Mouse (Mus musculus) large intestine, adult 2 months (tissue): ENCODE results near the gene Zfp119b. TPM values are rescaled to one million over a fixed set of nuclear protein-coding genes. Genes with fewer than 3 reads are reported as not detected.
"Not testable (repeated sequence)": the region's sequence is repeated elsewhere in the genome, so short reads cannot be mapped to it uniquely, and the experiment has no call there.

Source experiments
- DNase-seq: peaks from one replicate; pipeline ENCODE4 v3.0.0-alpha.2; 2012; ENCODE audit warnings: low read depth, low spot score
- WGBS: fragments of 180-500 bp; shearing (Covaris S2); methylation state at CpG from one replicate; pipeline ENCODE4 v1.1.7; 2018; 5-methylcytosine and 5-hydroxymethylcytosine counted together
- polyA plus RNA-seq: library from polyadenylated mRNA; depleted of rRNA; stranded (reverse); fragments of >200 nt; gene quantifications from 2 replicates; pipeline ENCODE4 v1.2.3, GENCODE M21; 2012; rRNA removed

Zfp119b gene
- polyA plus RNA-seq, 1 experiment = 0.45 TPM

GRCm38 (mm10) chr17:55903687-55904086 is 45.6 kb downstream of the Zfp119b start:
- DNase-seq = no peak
- 28% methylated on average over 1 of the region's 1 CpGs for WGBS

GRCm38 (mm10) chr17:55903087-55903486 is 46.2 kb downstream of the Zfp119b start:
- 34% methylated on average over 2 of the region's 2 CpGs for WGBS

DNA sequence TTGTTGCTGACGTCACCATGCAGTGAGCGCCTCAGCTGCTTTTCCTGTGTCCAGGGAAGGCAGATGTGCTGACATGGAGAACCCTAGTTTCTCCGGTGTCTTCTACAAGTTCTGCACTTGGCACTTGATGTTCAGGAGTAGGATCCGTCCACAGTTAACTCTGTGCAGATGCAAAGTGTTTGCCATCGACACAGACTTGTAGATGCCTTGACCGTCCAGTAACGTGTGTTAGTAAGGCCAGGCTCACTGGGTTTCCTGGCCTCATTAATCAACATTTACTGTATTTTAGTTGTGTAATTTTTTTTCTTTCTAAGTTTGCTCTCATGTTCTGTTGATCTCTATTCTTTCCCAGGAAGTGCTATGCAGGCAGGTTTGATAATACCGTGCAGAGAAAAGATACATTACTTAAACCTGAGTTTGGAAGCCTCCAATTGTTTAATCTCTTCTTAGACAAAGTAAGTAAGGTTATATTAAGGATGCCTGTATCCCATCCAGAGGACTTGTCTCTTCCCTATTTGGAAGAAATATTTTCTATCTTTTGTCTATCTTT is 56.8 kb downstream of the Zfp119b start:
- 8% methylated on average over 6 of the region's 8 CpGs for WGBS
- DNase-seq = not testable (repeated sequence)

More at GRCm38 (mm10) chr17:55903087-55903486, 46.2 kb downstream of the Zfp119b start:
- DNase-seq = no peak

Other genes with a start within 250 kb of the Zfp119b start
- 2.4 and 3.9 TPM in 2 replicates for gene Pot1b, start 236.9 kb downstream of the Zfp119b start, polyA plus RNA-seq
- gene Adgre4, start 199.5 kb downstream of the Zfp119b start, polyA plus RNA-seq = 0.41 and 1.1 TPM in 2 replicates
- 0.35 and 0.56 TPM in 2 replicates for gene Zfp119a, start 70.6 kb downstream of the Zfp119b start, polyA plus RNA-seq
- 0.89 and 1.3 TPM in 2 replicates for gene Zfp959, start 57.4 kb downstream of the Zfp119b start, polyA plus RNA-seq
- gene Ebi3, start 3.1 kb upstream of the Zfp119b start, polyA plus RNA-seq = 5.6 and 7.3 TPM in 2 replicates
- gene Yju2, start 9.6 kb upstream of the Zfp119b start, polyA plus RNA-seq = 5.8 and 7.2 TPM in 2 replicates
- 1.6 and 1.7 TPM in 2 replicates for gene Shd, start 21.0 kb upstream of the Zfp119b start, polyA plus RNA-seq
- gene Fsd1, start 37.0 kb upstream of the Zfp119b start, polyA plus RNA-seq = 1.3 and 2.3 TPM in 2 replicates
- gene Stap2, start 56.1 kb upstream of the Zfp119b start, polyA plus RNA-seq = 174 and 242 TPM in 2 replicates
- gene Mpnd, start 56.2 kb upstream of the Zfp119b start, polyA plus RNA-seq = 177 and 217 TPM in 2 replicates
- gene Sh3gl1, start 87.1 kb upstream of the Zfp119b start, polyA plus RNA-seq = 56.9 and 68.9 TPM in 2 replicates
- 6.9 and 7.0 TPM in 2 replicates for gene Chaf1a, start 90.9 kb upstream of the Zfp119b start, polyA plus RNA-seq
- 51.6 and 65.0 TPM in 2 replicates for gene Ubxn6, start 125.5 kb upstream of the Zfp119b start, polyA plus RNA-seq
- 22.2 and 26.6 TPM in 2 replicates for gene Hdgfl2, start 130.1 kb upstream of the Zfp119b start, polyA plus RNA-seq
- 12.9 and 18.1 TPM in 2 replicates for gene Plin4, start 160.3 kb upstream of the Zfp119b start, polyA plus RNA-seq
- 0.27 and 0.49 TPM in 2 replicates for gene Plin5, start 168.1 kb upstream of the Zfp119b start, polyA plus RNA-seq
- gene Lrg1, start 172.5 kb upstream of the Zfp119b start, polyA plus RNA-seq = 13.0 and 29.5 TPM in 2 replicates
- gene Sema6b, start 190.8 kb upstream of the Zfp119b start, polyA plus RNA-seq = 3.3 and 3.5 TPM in 2 replicates
- gene Tnfaip8l1, start 213.0 kb upstream of the Zfp119b start, polyA plus RNA-seq = 11.3 and 13.6 TPM in 2 replicates
- gene Mydgf, start 234.4 kb upstream of the Zfp119b start, polyA plus RNA-seq = 112 and 113 TPM in 2 replicates